Mouse (Mus musculus) liver, embryonic 14.5 days (tissue): Measurements from ENCODE around the gene Arrdc4.

ENCODE experiments used
- CTCF ChIP-seq: IDR thresholded peaks from 2 replicates; pipeline ENCODE4 v1.5.1; 2016; ENCODE audit warnings: antibody characterized with exemption, low read depth, control low read depth
- EP300 ChIP-seq: IDR thresholded peaks from 2 replicates; pipeline ENCODE4 v1.6.1; 2016; ENCODE audit warnings: antibody characterized with exemption, low read depth

- TF ChIP-seq CTCF = no peak
- no peak for TF ChIP-seq EP300
Measured at GRCm38 (mm10) chr7:68765926-68766325, 16.9 kb upstream of the Arrdc4 start.
